Mouse (Mus musculus) layer of hippocampus, postnatal 14 days (tissue): ENCODE measurements around the gene Pcgf1. TPM values are rescaled to one million over a fixed set of nuclear protein-coding genes. Genes with fewer than 3 reads are reported as not detected.

Experiments
- DNase-seq, 2 experiments: peaks; one replicate each; pipeline ENCODE4 v3.0.0; 2021 to 2022; ENCODE audit warnings: low spot score in 2 of 2, mixed read lengths in 1 of 2
- total RNA-seq, 2 experiments: library from RNA; stranded (reverse); gene quantifications; 2 replicates each; pipeline ENCODE4 v1.2.3; 2021

The Pcgf1 gene
- total RNA-seq, 2 experiments from 2014 or later = 23.3 to 27.0 TPM

GRCm38 (mm10) chr6:83101316-83101687, 23.6 kb downstream of the Pcgf1 start, which contains the start of the genes Ccdc142 and Gm42688:
Gene Ccdc142 (plus strand): TSS chr6:83101601.
Gene Gm42688 (plus strand): TSS chr6:83101617.
- peak; percentile 87 to 94 for DNase-seq

GRCm38 (mm10) chr6:83101688-83102556, 24.3 kb downstream of the Pcgf1 start:
- peak in 1 of 2 experiments; percentile 58 for DNase-seq

- DNase-seq = no peak
Observed at GRCm38 (mm10) chr6:83103130-83103650, 25.5 kb downstream of the Pcgf1 start.

GRCm38 (mm10) chr6:83104158-83104557, 26.5 kb downstream of the Pcgf1 start:
- DNase-seq = peak; percentile 24 to 77

- DNase-seq = peak in 1 of 2 experiments; percentile 67
Observed at GRCm38 (mm10) chr6:83107566-83108400, 30.1 kb downstream of the Pcgf1 start.

GRCm38 (mm10) chr6:83108762-83109668, 31.3 kb downstream of the Pcgf1 start, which contains the start of gene Mrpl53:
Gene Mrpl53 (plus strand): TSS chr6:83109040.
- DNase-seq = peak; percentile 78 to 82

- DNase-seq = no peak
Observed at GRCm38 (mm10) chr6:83111510-83112136, 34.0 kb downstream of the Pcgf1 start.

GRCm38 (mm10) chr6:83115011-83115671, 37.5 kb downstream of the Pcgf1 start, which contains the start of gene Mogs:
Gene Mogs (plus strand): TSS chr6:83115496.
- peak; percentile 88 to 93 for DNase-seq

GRCm38 (mm10) chr6:83115682-83116372, 38.2 kb downstream of the Pcgf1 start:
- DNase-seq = peak in 1 of 2 experiments; percentile 17

- DNase-seq = no peak
Observed at GRCm38 (mm10) chr6:83116373-83117164, 38.9 kb downstream of the Pcgf1 start.

- no peak for DNase-seq
Observed at GRCm38 (mm10) chr6:83117165-83117438, 39.4 kb downstream of the Pcgf1 start.

GRCm38 (mm10) chr6:83117616-83118015, 39.9 kb downstream of the Pcgf1 start:
- no peak for DNase-seq

GRCm38 (mm10) chr6:83118369-83118768, 40.7 kb downstream of the Pcgf1 start:
- DNase-seq = no peak

- no peak for DNase-seq
Observed at GRCm38 (mm10) chr6:83118825-83119733, 41.4 kb downstream of the Pcgf1 start.

GRCm38 (mm10) chr6:83119734-83120051, 42.0 kb downstream of the Pcgf1 start:
- no peak for DNase-seq

- peak; percentile 95 to 99 for DNase-seq
Observed at GRCm38 (mm10) chr6:83120930-83121862, 43.5 kb downstream of the Pcgf1 start, which contains the start of gene Wbp1. Gene Wbp1 (minus strand): TSS chr6:83121559.
